Comparison of ENCODE assay signal across 9 mouse cellular contexts in genomic region chr9:68302232-68302925, GRCm38 (mm10).
A peak's percentile ranks its signal among the peaks of the same experiment; 100 is the strongest.
DNase-seq lines count a peak whose midpoint lies in the region; ATAC-seq lines count a peak whose summit lies in the region.
"Had no signal": no experiment of that assay in that cellular context is flagged by ENCODE, and none has a peak within 500 bp of the region (broad histone marks: within the 10 kb centered on the region; RNA-seq: fewer than 3 reads in every experiment).

No protein-coding gene starts in this region.

- no peak overlapping the region for H3K4me3 ChIP-seq in hindbrain, embryonic 10.5 days
- H3K4me3 ChIP-seq in hindbrain, embryonic 14.5 days (replicated peaks; ENCODE audit: low read length): no peak overlapping the region
- H3K4me3 ChIP-seq in kidney, embryonic 16.5 days (ENCODE audit: low read length): no peak overlapping the region
- H3K4me3 ChIP-seq: hindbrain, embryonic 15.5 days had no signal

- no peaks in the 10 kb centered on the region for H3K36me3 ChIP-seq in hindbrain, embryonic 10.5 days
- H3K36me3 ChIP-seq in hindbrain, embryonic 14.5 days (replicated peaks; ENCODE audit: control insufficient read depth, insufficient read depth): no peaks in the 10 kb centered on the region
- H3K36me3 ChIP-seq in kidney, embryonic 16.5 days (ENCODE audit: insufficient read depth, low read length): no peaks in the 10 kb centered on the region
- H3K36me3 ChIP-seq: hindbrain, embryonic 15.5 days had no signal

- ATAC-seq in hindbrain, embryonic 14.5 days (ENCODE audit: low FRiP score): no peak
- peak; percentile 77 for ATAC-seq in kidney, embryonic 16.5 days (ENCODE audit: low FRiP score, low TSS enrichment)

- peak; percentile 10 for DNase-seq in hindbrain, embryonic 10.5 days (ENCODE audit: low spot score)
- no peak for DNase-seq in hindbrain, embryonic 14.5 days (ENCODE audit: low spot score)
- peak; percentile 17 for DNase-seq in brain, adult 2 months (ENCODE audit: low read depth, low spot score)
- peak; percentile 73 for DNase-seq in heart, adult 8-10 months (ENCODE audit: low spot score)
- DNase-seq in thymus, postnatal 4 days: no peak
- DNase-seq in right cerebral cortex, adult 2 months (ENCODE audit: low spot score in 2 of 2): no peak
- DNase-seq in cerebellum, postnatal 4 days (ENCODE audit: low spot score in 2 of 2): no peak

- no peaks in the 10 kb centered on the region for H3K4me1 ChIP-seq in hindbrain, embryonic 10.5 days (replicated peaks)
- H3K4me1 ChIP-seq in hindbrain, embryonic 14.5 days (replicated peaks; ENCODE audit: control insufficient read depth, insufficient read depth, low read length): no peaks in the 10 kb centered on the region
- H3K4me1 ChIP-seq in kidney, embryonic 16.5 days (ENCODE audit: insufficient read depth, low read length): peaks cover 9% of the 10 kb centered on the region; the same call in 1 of the 2 replicates
- H3K4me1 ChIP-seq: hindbrain, embryonic 15.5 days had no signal

- no peaks in the 10 kb centered on the region for H3K27me3 ChIP-seq in hindbrain, embryonic 10.5 days (ENCODE audit: insufficient read depth, poor library complexity, severe bottlenecking)
- no peaks in the 10 kb centered on the region for H3K27me3 ChIP-seq in hindbrain, embryonic 14.5 days (ENCODE audit: control insufficient read depth, insufficient read depth, low read length)
- no peaks in the 10 kb centered on the region for H3K27me3 ChIP-seq in kidney, embryonic 16.5 days (ENCODE audit: insufficient read depth, low read length)
- H3K27me3 ChIP-seq: hindbrain, embryonic 15.5 days had no signal

- no peak overlapping the region for H3K9ac ChIP-seq in hindbrain, embryonic 14.5 days
- H3K9ac ChIP-seq in kidney, embryonic 16.5 days (replicated peaks; ENCODE audit: low read length): no peak overlapping the region
- H3K9ac ChIP-seq: hindbrain, embryonic 15.5 days had no signal

- H3K4me2 ChIP-seq in hindbrain, embryonic 14.5 days (replicated peaks): no peak overlapping the region
- H3K4me2 ChIP-seq in kidney, embryonic 16.5 days (replicated peaks; ENCODE audit: low read depth, low read length): no peak overlapping the region
- H3K4me2 ChIP-seq: hindbrain, embryonic 15.5 days had no signal

- WGBS in hindbrain, embryonic 10.5 days: 66% methylated on average over 7 of the region's 7 CpGs
- WGBS in hindbrain, embryonic 14.5 days: 76% methylated on average over 7 of the region's 7 CpGs
- WGBS in kidney, embryonic 16.5 days: 22% methylated on average over 7 of the region's 7 CpGs

- H3K27ac ChIP-seq in hindbrain, embryonic 10.5 days: no peak overlapping the region
- H3K27ac ChIP-seq in hindbrain, embryonic 14.5 days: no peak overlapping the region
- peak overlapping the region; percentile 76 for H3K27ac ChIP-seq in kidney, embryonic 16.5 days (ENCODE audit: low read length)
- H3K27ac ChIP-seq: hindbrain, embryonic 15.5 days had no signal

- H3K9me3 ChIP-seq in hindbrain, embryonic 10.5 days: no peaks in the 10 kb centered on the region
- no peaks in the 10 kb centered on the region for H3K9me3 ChIP-seq in hindbrain, embryonic 14.5 days (ENCODE audit: control insufficient read depth, low read length)
- H3K9me3 ChIP-seq in kidney, embryonic 16.5 days (ENCODE audit: low read length): no peaks in the 10 kb centered on the region
- H3K9me3 ChIP-seq: hindbrain, embryonic 15.5 days had no signal

Comparison
In these comparisons a context has a peak if more than half of its experiments do, and no peak if none do; other contexts are left out.
1. DNase-seq: peak in hindbrain, embryonic 10.5 days (single experiment), brain, adult 2 months (single experiment) and heart, adult 8-10 months (single experiment); none in hindbrain, embryonic 14.5 days (single experiment), thymus, postnatal 4 days (single experiment), right cerebral cortex, adult 2 months (0 of 2) and cerebellum, postnatal 4 days (0 of 2).